Mouse (Mus musculus): ENCODE data around the gene Sult2a8.
"Not testable (repeated sequence)": the region's sequence is repeated elsewhere in the genome, so short reads cannot be mapped to it uniquely, and the experiment has no call there.

Sult2a8 gene

GRCm38 (mm10) chr7:14446534-14446933 lies at the start of gene Sult2a8:
TSS of gene Sult2a8 (minus strand) at chr7:14446769.
- no peak for DNase-seq (ENCODE audit: low spot score in 2 of 2)

- DNase-seq (ENCODE audit: low spot score in 2 of 2): no peak
Measured at GRCm38 (mm10) chr7:14494130-14494529, 47.6 kb upstream of the Sult2a8 start, which contains the start of gene Sult2a7. TSS of gene Sult2a7 (minus strand) at chr7:14494230.

GRCm38 (mm10) chr7:14492886-14493285 lies 46.3 kb upstream of the Sult2a8 start:
- no peak for DNase-seq (ENCODE audit: low spot score in 2 of 2)

- no peak for DNase-seq (ENCODE audit: low spot score in 2 of 2)
Measured at GRCm38 (mm10) chr7:14439581-14439980, 7.0 kb downstream of the Sult2a8 start.

- DNase-seq (ENCODE audit: low spot score in 2 of 2): no peak
Measured at GRCm38 (mm10) chr7:14438484-14438883, 8.1 kb downstream of the Sult2a8 start.

GRCm38 (mm10) chr7:14438029-14438428 lies 8.5 kb downstream of the Sult2a8 start:
- DNase-seq (ENCODE audit: low spot score in 2 of 2): no peak

- DNase-seq (ENCODE audit: low spot score in 2 of 2): not testable (repeated sequence)
Measured at GRCm38 (mm10) chr7:14399363-14399762, 47.2 kb downstream of the Sult2a8 start.

GRCm38 (mm10) chr7:14396462-14396861 lies 50.1 kb downstream of the Sult2a8 start:
- DNase-seq (ENCODE audit: low spot score in 2 of 2): no peak

Measured in natural killer cell, adult 2 months (primary cell).